Mouse (Mus musculus): ENCODE data around the gene Poln. TPM values are rescaled to one million over a fixed set of nuclear protein-coding genes. Genes with fewer than 3 reads are reported as not detected.

The Poln gene
- total RNA-seq, 2 experiments from 2014 or later: 0.61 to 1.0 TPM

DNA sequence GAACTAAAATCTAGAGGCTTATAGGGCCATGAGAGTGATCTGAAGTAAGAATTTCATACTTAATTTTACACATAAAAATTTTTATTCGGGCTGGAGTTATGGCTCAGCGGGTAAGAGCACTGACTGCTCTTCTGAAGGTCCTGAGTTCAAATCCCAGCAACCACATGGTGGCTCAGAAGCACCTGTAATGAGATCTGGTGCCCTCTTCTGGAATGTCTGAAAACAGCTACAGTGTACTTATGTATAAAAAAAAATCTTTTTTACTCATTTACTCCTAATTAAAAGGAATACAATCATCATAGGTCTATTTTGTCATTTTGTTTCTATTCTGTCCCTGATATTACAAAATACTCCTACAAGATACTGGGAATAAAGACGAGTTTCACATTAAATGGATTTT lies 21.7 kb downstream of the Poln start:
- TF ChIP-seq CTCF (conservative IDR thresholded peaks at IDR 0.05): peak; percentile 77
- Histone ChIP-seq H3K27ac (no peak overlapping the region), H3K4me3 (no peak overlapping the region)
- DNase-seq (ENCODE audit: low spot score in 2 of 2): peak in 1 of 2 experiments; percentile 19

GRCm38 (mm10) chr5:34139751-34140150 lies 29.5 kb downstream of the Poln start:
- H3K4me3 ChIP-seq: no peak overlapping the region
- peak; percentile 80 for TF ChIP-seq CTCF (conservative IDR thresholded peaks at IDR 0.05)
- H3K27ac ChIP-seq: no peak overlapping the region
- DNase-seq (ENCODE audit: low spot score in 2 of 2): peak; percentile 10 to 45

DNA sequence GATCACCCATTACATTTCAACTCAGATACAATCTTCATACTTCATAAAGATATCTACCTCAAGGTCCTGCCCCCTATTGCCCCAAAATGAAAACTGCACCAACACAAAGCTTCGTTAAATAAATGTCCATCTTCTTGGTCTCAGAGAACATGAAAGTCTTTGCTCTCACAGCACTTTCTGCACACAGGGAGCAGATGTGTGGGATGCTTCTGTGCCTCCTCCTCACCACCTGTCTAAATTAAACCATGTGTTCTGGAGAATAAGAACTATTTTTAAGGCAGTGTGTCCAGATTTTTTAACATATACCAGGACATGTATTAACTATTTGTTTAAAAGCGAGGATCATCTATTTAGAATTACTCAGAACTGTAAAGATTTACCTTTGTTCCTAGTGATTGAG lies 36.5 kb downstream of the Poln start:
- TF ChIP-seq CTCF (conservative IDR thresholded peaks at IDR 0.05): peak; percentile 49
- DNase-seq (ENCODE audit: low spot score in 2 of 2): peak; percentile 17 to 44
- Histone ChIP-seq H3K4me3 (no peak overlapping the region), H3K27ac (peak overlapping the region; percentile 55)

- H3K27ac ChIP-seq: no peak overlapping the region
- TF ChIP-seq CTCF (conservative IDR thresholded peaks at IDR 0.05): no peak
- H3K4me3 ChIP-seq: no peak overlapping the region
- DNase-seq (ENCODE audit: low spot score in 2 of 2): no peak
These were observed 45.1 kb downstream of the Poln start for GRCm38 (mm10) chr5:34124131-34124530.

DNA sequence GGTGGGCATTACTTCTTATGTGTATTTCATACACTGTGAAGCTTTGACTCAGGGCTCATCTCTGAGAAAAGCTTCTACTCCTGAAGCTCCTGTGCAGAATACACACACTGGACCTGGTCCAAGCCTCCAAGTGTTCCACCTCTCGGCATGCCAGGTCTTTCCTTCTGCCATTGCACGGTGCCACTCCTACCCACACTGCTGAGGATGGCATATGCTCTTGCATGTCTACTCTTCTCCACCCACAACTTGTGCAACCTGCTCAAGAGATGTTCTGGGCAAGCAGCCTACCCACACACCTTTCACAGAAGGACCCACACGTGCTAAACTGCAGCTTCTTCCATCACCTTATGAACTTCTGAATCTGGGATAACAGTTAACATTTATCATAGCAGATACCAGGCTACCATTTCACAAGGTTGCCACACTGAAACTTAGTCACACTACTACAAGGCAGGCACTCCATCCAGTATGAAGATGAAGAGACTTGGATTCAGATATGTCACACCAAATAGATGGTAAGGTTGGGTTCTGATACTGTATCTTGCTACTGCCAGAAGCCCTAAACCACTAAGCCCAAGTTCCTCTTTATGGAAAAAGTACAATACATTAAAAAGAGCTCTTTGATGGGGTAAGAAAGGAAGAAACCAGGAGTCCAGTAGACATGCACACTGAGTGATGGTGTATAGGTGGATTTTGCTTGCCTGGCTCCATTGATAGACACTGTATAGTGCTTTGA lies 50.0 kb downstream of the Poln start:
- Histone ChIP-seq H3K4me3 (no peak overlapping the region), H3K27ac (no peak overlapping the region)
- no peak for TF ChIP-seq CTCF (conservative IDR thresholded peaks at IDR 0.05)
- peak; percentile 15 for DNase-seq (ENCODE audit: low spot score in 2 of 2)

DNA sequence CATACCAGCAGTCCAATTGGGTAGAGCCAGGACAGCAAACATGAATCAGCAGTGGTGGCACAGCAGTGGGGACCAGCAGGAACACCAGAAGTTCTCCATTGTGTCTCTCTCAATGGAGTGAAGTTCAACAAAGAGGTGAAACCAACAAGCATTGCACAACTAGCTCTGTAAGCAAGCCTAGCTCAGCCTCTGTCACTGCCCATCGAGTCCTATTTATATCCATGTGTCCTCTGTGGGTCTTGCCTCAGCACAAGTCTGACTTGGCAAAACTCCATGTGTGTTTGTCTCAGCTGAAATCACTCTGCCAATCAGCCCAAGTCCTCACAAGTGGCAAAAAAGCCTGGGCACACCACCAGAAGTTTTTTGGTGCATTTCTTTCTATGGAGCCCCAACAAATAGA lies 63.6 kb downstream of the Poln start:
- no peak for DNase-seq (ENCODE audit: low spot score in 2 of 2)
- Histone ChIP-seq H3K4me3 (no peak overlapping the region), H3K27ac (no peak overlapping the region)
- no peak for TF ChIP-seq CTCF (conservative IDR thresholded peaks at IDR 0.05)

GRCm38 (mm10) chr5:34097333-34097732 lies 71.9 kb downstream of the Poln start:
- peak; percentile 87 for TF ChIP-seq CTCF (conservative IDR thresholded peaks at IDR 0.05)
- peak; percentile 74 to 77 for DNase-seq (ENCODE audit: low spot score in 2 of 2)
- no peak overlapping the region for H3K4me3 ChIP-seq
- no peak overlapping the region for H3K27ac ChIP-seq

- H3K4me3 ChIP-seq: no peak overlapping the region
- H3K27ac ChIP-seq: no peak overlapping the region
- no peak for DNase-seq (ENCODE audit: low spot score in 2 of 2)
- no peak for TF ChIP-seq CTCF (conservative IDR thresholded peaks at IDR 0.05)
These were observed 76.2 kb downstream of the Poln start for GRCm38 (mm10) chr5:34093021-34093420.

DNA sequence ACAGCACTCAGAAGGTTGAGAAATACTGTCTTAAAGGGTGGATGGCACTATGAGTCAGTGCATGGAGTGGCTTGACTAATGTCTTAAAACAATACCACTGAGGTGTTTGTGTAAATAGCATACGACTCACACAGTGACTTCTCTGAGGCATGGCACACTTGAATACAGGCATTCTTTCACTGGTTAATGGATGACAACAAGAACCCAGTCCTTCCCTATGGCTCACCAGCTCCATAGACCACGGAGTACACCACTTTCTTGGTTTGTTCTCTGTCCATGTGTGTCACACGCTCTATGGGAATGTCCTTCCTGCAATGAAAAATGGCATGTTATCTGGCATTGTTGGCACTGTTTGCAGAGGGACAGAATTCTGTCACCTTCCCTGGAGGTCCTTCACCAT lies 136.7 kb downstream of the Poln start:
- H3K4me3 ChIP-seq: no peak overlapping the region
- no peak for DNase-seq (ENCODE audit: low spot score in 2 of 2)
- no peak overlapping the region for H3K27ac ChIP-seq
- no peak for TF ChIP-seq CTCF (conservative IDR thresholded peaks at IDR 0.05)

- no peak overlapping the region for H3K27ac ChIP-seq
- no peak for TF ChIP-seq CTCF (conservative IDR thresholded peaks at IDR 0.05)
- DNase-seq (ENCODE audit: low spot score in 2 of 2): no peak
- no peak overlapping the region for H3K4me3 ChIP-seq
These were observed 138.2 kb downstream of the Poln start for GRCm38 (mm10) chr5:34031022-34031421.

GRCm38 (mm10) chr5:34030101-34030500 lies 139.1 kb downstream of the Poln start:
- no peak for TF ChIP-seq CTCF (conservative IDR thresholded peaks at IDR 0.05)

GRCm38 (mm10) chr5:34018968-34019367 lies 150.3 kb downstream of the Poln start:
- no peak overlapping the region for H3K27ac ChIP-seq
- TF ChIP-seq CTCF (conservative IDR thresholded peaks at IDR 0.05): no peak
- DNase-seq (ENCODE audit: low spot score in 2 of 2): no peak

More at GRCm38 (mm10) chr5:34030101-34030500, 139.1 kb downstream of the Poln start:
- DNase-seq (ENCODE audit: low spot score in 2 of 2): no peak
- H3K27ac ChIP-seq: no peak overlapping the region
- H3K4me3 ChIP-seq: no peak overlapping the region

GRCm38 (mm10) chr5:34014652-34015051 lies 154.6 kb downstream of the Poln start:
- H3K27ac ChIP-seq: no peak overlapping the region
- DNase-seq (ENCODE audit: low spot score in 2 of 2): no peak
- H3K4me3 ChIP-seq: no peak overlapping the region
- peak; percentile 63 for TF ChIP-seq CTCF (conservative IDR thresholded peaks at IDR 0.05)

More at GRCm38 (mm10) chr5:34018968-34019367, 150.3 kb downstream of the Poln start:
- no peak overlapping the region for H3K4me3 ChIP-seq

- no peak for TF ChIP-seq CTCF (conservative IDR thresholded peaks at IDR 0.05)
- DNase-seq (ENCODE audit: low spot score in 2 of 2): no peak
- Histone ChIP-seq H3K27ac (no peak overlapping the region), H3K4me3 (no peak overlapping the region)
These were observed 161.8 kb downstream of the Poln start for GRCm38 (mm10) chr5:34007392-34007941.

Measured in layer of hippocampus, adult 2 months (tissue).